Mouse (Mus musculus): ENCODE measurements at regions not wholly inside any gene's neighbourhood (a gene's known extent, or its start where the extent isn't known, plus 50 kb on each side); places are given as distances from the start of the nearest gene placed in this dataset.

DNA sequence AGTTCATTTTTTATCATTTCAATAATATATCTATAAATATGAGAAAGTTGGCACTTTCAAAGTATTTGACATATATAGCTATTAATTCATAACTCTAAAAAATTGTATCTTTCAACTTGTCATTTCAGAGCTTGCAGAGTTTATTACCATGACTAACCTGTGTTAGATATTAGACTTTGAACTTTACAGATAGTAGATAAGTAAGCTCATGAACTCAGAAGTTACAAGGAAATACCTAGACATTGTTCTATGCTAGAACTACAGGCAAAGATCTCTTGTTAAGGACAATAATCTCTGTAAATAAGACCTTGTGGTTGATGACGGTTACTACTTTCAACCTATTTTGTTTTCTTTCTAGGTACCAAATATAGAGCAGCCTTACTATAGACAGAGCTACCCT lies 117.0 kb upstream of the Zeb2 start:
- DNase-seq, result no peak

DNA sequence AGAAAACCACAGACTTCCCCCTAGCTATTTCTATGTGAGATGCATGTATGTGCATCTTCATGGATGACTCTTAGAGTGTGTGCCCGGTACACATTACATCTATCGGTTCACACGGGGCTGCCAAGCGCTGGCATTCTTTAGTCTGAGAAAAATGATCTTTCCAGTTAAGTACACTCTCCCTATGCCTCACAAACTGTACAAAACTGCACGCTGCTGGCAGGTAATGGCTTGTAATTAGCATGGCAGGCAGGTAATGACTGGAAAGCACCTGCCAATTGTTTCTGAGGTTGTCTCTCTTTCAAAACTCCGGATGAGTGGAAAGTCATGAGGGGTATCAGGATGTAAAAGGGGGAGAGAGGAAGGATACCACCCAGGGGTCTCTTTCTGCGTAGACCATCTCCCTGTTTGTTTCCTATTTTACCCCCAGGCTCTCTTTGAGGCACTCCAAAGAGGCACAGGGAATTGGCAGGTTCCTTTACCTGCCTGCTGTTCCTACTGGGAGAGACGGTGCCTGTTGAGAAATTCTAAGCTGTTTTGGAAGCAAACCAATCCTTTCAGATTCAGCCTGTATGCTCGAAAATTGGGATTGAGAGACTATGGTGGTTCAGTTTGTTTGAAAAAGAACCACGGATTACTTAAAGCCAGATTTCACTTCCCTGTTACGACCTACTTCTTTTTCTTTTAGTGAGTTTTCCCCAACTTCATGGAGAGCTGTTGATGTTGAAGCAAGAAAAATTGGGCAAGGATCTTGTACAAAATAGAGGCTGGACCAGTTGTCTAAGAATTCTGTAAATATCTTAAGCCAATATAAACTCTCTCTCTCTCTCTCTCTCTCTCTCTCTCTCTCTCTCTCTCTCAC lies 113.4 kb upstream of the Zeb2 start:
- DNase-seq, result no peak

DNA sequence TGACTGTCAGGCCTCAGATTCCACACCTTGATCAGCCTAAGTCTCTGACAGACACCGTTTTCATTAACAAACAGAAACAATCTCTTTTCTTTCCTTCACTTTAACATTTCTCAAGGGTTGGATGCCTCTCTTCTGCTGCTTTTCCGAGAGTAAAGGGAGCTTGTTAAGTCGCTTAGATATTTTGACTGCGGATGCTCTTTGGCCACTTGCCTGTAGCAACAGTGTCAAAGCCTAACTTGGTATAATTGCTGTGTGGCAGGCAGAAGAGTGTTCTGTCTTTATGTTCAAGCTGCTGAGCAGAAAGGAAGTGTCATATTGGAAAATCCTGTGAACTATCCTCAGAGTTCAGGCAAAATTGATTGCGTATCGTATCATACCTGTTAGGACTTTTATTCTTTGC lies 112.3 kb upstream of the Zeb2 start:
- DNase-seq, result no peak

DNA sequence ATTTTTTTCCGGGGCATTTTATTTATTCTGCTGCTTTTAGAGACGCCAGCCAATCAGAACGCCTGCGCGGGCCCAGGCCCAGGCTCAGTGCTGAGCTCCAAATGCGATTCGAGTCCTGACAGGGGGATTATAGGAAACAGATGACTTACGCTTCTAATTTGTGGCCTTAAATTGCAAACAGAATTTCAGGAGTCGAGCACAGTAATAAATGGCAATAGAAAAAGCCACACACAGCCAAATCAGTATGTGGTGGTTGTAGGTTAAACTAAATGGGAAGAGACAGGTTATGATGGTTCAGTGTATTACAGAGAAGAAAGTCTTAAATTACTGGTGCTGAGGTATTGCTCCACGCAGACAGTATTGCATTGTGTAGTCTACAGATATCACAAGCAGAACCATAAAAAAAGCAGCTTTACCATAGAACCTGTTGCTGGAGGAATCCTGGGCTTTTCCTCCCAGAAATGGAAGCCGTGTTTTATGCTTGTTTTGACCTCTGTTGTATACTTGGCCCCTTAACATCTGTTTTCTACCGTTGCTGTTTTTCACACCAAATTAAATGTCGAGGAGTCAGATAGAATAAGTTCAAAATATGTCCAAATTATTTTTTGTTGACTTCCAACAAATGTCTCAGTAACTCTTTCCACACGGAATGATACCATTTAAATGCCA lies 110.2 kb upstream of the Zeb2 start:
- no peak for DNase-seq

DNA sequence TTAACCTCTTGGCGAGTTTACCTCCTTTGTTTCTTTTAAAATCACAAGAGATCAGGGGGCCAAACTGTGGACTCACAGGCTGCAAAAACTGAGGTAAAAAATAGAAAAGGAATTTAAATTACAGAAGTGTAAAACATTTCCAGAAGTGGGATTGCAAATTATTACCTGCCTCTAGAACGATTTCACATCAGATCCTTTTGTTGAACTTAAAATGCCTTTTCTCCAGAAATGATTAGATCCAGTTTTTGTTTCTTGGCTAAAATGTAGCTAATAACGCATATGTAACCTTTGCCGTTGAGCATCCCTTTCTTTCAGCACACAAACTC lies 108.8 kb upstream of the Zeb2 start:
- no peak for DNase-seq

DNA sequence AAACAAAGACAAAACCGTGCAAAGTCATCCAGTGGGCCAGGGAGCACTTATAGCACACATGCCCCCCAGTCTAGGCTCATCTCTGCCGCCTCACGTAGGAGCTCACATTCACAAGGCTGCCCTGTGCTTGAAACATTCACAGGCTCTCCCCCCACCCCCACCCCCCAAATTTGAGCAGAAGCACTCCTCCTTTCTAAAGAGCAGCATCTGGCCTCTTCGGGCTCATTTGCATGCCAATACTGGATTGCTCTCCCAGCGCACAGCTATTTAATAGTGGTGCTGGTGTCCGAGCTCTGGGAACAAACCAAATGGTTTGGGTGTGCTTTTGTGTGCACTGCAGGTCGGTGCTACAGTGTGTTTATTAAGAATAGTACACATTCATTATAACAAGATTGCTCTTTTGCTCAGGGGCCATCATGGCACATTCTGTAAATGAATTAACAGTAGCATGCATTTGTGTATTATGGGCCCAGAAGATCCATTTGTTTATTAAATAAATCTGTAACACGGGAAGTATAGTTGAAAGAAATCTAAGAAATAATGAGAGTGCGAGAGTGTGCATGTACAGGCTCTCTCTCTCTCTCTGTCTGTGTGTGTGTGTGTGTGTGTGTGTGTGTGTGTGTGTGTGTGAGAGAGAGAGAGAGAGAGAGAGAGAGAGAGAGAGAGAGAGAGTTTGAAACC lies 108.3 kb upstream of the Zeb2 start:
- no peak for DNase-seq

DNA sequence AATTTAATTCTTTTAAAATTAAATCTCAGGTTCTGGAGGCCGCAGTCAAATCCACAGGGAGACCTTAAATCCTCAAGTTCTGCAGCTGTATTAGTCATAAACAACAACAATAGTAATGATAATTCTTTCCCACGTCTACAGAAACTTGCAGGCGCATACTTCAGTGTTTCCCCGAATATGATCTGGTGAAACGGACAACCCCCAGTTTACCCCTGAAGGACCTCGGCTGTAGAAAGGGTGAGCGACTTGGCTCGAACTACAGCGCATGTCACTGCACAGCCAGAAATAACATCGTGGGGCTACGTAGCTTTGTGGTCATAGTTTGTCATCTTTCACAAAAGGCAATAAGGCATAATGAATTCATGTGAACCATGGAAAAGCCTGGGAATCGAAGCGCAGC lies 105.0 kb upstream of the Zeb2 start:
- no peak for DNase-seq

DNA sequence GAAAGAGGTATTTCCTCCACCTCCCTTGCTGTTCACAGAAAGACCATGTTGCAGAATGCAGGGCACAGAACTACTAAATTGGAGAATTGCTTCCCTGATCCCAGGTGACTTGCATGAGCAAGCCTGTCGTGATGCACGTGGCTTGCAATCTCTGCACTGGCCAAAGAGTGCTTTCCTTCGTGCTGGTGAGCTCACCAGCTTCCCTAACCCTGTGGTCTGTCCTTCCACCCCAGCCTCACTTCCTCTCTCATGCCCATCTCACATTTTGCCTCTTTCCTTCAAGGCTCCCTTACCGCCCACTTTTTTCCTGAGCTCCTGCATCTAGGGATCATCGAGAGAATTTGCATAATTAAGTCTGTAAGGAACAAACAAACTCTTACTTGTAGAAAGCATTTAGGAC lies 102.7 kb upstream of the Zeb2 start:
- no peak for DNase-seq

DNA sequence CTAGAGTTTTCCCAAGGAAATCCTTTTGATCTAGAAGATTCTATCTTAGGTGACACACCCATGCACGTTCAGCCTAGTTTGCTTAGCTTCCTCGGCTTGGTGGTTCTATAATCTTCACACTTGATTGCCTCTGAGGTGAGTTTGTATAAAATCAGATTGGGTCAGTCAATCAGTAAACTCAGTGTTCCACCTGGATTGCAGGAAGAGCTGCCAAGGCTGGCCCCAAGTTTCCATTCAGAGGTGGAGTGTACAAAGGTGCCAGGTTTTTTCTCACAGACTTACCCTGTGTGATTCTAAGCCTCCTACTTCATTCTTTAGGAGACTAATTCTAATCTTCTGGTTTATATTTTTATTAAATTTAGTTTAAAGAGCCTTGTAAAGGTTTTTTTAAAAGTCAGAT lies 95.6 kb upstream of the Zeb2 start:
- peak; percentile 32 to 76 for DNase-seq

DNA sequence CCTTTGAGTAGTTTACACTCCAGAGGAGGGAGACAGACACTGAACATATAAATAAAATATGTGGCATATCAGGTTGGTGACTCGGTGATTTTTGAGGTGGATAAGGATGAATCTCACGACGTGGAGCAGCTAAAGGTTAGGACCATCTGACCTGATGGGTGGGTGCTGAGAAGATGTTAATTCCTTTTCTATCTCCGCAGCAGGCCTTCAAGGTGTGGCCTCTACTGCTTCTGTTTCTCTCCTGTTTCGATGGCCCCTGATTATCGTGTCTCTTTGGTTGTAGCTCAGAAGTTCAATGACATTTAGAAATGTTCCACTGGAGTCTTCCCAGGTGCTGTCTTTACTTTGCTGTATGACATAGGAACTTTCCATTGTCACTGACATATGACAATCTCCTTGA lies 91.3 kb upstream of the Zeb2 start:
- no peak for DNase-seq

DNA sequence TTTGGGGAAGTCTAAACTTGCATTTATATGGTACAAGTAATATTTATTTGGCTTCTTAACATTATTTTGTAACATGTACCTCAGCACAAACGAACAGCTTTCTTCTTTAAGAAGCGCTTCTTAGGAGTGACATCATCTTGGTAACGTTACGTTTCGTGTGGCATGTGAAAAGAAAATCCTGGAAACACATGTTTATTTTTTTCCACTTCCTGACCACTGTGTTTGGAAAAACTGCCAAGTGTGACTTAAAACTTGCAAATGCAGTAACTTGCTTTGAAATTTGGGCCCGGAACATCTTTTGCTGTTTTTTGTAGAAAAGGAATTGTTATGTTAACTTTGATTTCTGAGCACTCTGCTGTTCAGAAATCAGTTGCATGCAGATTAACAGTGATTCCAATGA lies 88.6 kb upstream of the Zeb2 start:
- no peak for DNase-seq

DNA sequence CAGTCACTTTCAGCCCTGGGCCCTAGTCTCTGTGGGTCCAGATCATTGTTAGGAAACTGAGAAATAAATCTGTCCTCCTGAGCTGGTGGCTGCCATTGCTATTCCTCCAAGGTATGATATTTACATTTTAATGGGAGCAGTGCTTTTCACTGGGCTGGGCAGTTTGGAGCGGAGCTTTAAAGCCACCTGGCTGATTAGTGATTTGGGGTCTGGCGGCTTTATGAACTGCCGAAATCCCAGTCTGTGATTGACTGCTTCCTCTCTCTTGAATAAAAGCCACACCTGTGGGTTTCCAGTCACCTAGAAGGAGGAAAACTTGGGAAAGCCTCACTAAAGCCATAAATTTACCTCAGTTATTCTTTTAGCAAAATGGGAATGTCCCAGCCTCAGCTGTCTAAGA lies 88.0 kb upstream of the Zeb2 start:
- DNase-seq, result no peak

DNA sequence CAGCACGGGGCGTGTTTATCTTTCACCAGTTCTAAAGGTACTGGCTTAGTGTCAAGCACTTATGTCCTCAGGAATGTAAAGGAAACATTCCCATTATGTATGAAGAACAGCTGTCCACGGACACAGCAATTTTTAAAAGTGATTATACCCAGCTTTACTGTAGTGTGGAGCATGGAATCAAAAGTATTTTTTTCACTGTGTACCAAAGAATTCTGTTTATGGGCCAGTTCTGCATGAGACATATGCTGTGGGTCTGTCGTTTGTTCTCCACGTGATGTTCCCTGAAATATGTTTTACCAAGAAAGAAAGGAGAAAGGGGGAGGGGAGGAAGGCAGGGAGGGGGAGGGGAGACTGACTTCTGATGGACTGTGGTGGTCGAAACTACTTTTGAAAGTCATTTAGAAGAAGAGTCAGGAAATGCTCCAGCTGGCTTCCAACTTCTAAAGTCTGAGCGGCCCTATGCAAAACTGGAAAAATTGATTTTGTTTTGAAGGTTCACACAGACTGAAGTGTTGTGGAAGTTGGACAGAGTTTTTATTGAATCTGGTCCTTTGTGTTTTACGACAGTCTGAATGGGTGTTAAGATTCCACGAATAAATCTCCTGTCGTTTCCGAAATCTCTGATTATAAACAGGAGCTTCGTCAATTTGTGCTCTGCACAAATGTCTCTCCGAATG lies 80.9 kb upstream of the Zeb2 start:
- DNase-seq, result no peak

DNA sequence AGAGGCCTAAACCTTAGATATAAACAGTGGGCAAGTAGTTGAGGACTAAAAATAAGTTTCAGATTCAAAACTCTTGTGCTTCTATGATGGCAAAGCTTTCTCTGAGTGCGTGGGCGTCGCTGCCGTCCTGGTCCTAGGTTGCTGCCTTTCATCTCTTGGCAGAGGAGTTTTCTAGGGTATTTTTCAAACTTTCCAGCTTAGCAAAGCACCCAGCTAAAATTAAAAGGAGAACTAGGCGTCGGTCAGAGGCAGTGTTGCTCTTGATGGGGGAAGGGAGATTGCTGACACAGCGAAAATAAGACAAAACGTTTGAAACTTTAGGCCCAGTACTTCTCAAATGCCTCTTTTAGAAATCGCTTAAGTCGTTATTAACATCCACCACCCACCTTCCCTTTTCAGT lies 80.1 kb upstream of the Zeb2 start:
- DNase-seq, result no peak

DNA sequence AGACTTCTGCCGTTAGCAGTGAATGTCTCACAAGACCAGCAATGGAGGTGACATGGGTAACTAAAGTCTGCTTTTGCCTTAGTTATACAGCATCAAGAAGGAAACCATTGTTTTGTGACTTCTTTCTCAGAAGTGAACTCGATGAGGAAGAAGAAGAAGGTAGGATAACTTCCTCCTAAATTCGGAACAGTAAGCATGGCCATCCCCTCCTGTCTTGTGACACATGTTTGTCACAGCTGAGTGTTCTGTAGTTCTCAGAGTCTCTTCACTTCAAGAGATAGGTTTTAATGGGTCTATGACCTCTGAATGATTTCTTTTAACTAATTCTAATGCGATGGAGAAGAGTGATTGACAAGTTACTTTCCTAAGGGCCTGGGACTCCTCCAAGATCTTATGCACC lies 79.3 kb upstream of the Zeb2 start:
- no peak for DNase-seq

DNA sequence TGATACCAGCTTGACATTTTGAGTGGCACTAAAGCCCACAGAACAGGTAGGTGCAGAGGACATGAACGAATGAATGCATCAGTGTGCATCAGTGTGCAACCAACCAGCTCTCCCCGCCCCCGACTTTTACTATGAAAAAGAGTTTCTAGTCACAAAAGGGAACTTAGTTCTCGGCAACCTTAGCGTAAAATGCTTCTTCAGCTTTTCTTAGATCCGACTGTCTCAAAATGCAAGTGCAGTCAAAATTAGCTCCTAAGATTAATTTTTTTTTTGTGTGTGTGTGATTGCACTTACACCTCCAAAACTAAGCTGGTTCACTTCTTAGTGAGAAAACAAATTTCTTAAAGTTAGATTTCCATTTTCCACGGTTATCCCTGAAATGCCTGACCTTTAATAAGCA lies 77.1 kb upstream of the Zeb2 start:
- no peak for DNase-seq

DNA sequence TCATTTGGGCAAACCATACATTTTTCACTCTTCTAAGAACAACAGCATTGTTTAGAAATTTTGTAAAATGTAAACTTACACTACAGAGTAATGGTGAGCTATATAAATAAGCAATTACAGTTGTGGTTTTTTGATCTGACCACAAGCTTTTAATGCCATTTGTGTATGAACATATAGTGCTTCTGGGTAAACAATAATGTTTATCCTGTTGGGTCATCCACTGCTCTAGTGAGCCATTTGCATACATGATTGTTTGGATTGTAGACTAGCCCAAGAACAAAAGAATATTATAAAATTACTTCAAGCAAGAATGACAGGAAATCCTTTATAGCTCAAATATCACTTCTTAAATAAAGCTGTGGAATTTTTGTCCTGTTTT lies 68.4 kb upstream of the Zeb2 start:
- DNase-seq, result no peak

DNA sequence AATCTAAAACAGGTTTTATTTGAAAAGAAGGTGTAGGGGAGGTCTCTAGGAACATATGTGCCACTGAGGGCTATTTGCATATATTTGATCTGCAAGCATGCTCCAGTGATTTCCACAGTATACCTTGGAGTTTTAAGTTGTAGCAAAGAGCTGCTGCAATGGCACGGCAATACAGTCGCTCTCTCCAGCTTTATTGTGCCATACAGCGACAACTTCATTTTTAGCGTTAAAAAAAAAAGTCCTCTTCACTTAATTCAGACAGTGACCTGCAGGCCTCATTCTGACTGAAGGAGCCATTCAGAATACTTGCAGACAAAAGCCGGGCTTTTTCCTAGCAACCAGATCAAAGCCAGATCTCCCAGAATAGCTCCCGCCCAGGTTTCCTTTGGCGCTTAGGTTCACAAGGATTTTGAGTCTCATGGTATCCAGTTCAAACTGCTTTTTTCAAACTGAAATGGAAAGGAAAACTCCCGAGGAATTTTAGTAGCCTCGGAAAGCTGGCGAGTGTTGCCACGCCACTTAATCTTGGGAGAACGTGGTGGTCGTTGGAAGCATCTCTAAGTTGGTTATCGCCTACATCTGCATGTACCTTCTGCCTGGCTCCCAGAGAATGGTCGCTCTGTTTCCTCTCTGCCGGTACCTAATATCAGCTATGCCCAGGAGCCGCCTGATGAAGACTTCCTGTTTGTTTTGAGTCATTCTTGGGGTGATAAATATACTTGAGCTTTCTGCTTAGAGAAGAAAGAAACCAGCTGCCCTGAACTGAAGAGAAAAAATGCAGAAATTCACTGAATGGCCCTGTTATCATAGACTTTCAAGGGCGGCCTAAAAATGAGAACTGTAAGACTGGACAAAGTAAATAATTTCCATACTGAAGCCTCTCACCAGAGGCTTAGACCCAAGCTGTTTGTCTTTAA lies 67.8 kb upstream of the Zeb2 start:
- DNase-seq, result peak in 1 of 2 experiments; percentile 20

DNA sequence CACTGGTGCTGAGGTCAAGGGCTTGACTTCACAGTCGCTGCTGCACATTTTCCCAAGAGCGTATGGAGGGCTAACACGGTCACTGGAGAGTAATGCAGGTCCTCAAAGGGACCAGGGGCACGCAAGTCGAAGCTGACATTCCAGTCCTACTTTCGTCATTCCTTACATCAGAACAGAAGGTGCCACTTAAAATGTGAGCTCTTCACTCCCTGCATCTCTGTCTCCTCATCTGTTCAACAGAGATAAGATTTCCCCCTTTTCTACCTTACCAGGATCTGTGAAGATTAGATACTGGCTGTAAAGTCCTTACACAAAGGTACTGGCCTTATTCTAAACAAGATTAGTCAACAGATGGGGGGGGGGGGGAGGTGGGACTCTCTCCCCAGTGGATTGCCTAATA lies 67.0 kb upstream of the Zeb2 start:
- no peak for DNase-seq

DNA sequence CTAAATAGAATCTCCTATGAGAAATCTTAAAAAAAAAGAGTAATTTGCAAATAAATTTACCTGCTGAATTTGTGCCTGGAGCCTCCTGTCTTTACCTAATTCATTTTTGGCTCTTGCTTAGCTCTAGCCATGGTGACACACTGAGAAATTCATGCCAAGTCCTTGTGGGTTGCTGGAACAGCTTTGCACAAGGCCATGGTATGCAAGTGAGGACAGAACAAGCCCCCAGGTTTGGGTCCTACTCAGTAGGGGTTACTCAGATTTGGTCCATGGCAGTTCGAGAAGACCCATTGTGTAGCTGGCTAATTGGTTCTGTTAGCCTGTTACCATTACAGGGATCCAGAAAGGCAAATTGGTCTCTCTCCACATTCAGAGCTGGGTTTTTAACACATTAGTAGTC lies 65.7 kb upstream of the Zeb2 start:
- no peak for DNase-seq

DNA sequence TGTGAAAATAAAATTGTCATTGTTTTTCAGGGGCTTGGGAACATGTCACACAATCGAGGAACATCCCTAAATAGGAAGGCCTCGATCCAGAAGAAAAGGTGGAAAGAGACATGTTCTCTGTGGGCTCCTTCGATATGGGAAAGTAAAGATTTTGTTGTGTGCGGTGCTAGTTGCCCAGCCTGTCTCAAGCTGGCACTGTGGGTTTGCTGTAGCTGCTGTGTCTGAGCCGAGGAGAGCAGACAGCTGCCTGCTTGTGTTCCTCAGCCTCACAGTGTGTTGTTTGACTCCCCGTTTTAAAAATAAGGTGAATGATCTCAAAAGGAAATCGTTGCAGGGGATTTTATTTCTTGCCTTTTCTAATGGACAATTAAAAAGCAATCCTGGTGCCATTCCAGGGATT lies 64.4 kb upstream of the Zeb2 start:
- no peak for DNase-seq

DNA sequence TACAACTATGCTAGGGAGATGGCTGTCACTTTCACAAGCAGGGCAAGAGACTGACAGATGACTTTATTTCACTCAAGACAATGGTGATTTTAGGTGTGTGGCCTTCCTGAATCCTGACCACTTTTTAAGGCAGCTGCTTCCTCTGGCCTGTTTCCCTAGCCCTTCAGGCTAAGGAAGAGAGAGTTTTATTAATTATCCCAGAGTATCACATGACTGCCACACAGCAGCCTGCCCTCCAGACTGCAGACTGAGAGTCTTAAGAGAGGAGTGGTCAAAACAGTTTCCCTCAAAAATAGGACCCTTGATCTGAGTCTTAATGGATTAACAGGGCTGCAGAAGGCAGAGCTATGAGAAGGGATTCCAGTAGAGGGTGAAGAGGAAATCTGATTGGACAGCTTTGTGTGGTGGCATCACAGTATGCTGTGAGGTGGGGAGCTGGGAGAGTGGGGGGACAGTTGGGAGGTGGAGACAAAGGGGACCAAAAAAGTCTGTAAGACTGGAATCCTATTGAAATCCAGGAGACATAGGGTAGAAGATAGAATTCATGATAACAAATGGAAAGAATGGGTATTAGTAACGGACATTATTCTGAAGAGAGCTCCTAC lies 61.8 kb upstream of the Zeb2 start:
- no peak for DNase-seq

Measured in kidney, postnatal 25 days (tissue).